Mouse (Mus musculus): ENCODE measurements at regions not wholly inside any gene's neighbourhood (a gene's known extent, or its start where the extent isn't known, plus 50 kb on each side); places are given as distances from the start of the nearest gene placed in this dataset.

DNA sequence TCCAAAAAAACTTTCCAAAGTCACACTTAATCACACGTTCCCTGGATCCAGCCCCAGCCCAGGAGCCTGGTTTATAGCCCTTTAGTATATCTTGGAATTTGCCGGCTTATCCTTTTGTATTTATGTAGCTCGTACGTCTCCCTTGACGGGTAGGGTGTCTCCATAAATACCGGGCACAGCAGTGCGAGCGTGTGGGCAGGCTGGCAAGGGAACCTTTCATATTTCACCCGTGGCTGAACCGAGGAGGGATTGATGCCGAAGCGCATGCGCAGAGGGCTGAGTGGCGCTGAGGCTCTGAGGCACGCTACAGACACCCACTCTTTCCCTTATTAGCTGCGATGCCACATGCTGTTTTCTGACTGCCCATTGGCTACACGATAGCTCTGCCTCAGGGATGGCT is 301.9 kb upstream of the Kcnab2 start:
- TF ChIP-seq CTCF (IDR thresholded peaks at IDR 0.05; ENCODE audit: low read depth) (no peak), EP300 (IDR thresholded peaks at IDR 0.05; ENCODE audit: low read depth) (no peak)

Measured in heart, postnatal 0 days (tissue).